Mouse (Mus musculus) activated CD4-positive, CD25-positive, alpha-beta regulatory T cell, adult 9 weeks (primary cell): ENCODE data around the gene Rhox2g. TPM values are rescaled to one million over a fixed set of nuclear protein-coding genes. Genes with fewer than 3 reads are reported as not detected.

Experiments
- polyA plus RNA-seq: library from polyadenylated mRNA; unstranded; fragments of 100-300 nt; shearing (Covaris generic); gene quantifications from one replicate; pipeline ENCODE4 v1.2.1, GENCODE M21; 2017

Rhox2g gene
- polyA plus RNA-seq = not detected

GRCm38 (mm10) chrX:37643370-37643769, at the start of gene Rhox2g:
Rhox2g (minus strand) TSS chrX:37643470.

GRCm38 (mm10) chrX:37673177-37673576, 29.9 kb upstream of the Rhox2g start, which contains the start of gene Rhox2h:
Rhox2h (minus strand) TSS chrX:37673277.

GRCm38 (mm10) chrX:37668664-37669063, 25.4 kb upstream of the Rhox2g start, which contains the start of gene Rhox3h:
Rhox3h (minus strand) TSS chrX:37668764.

DNA sequence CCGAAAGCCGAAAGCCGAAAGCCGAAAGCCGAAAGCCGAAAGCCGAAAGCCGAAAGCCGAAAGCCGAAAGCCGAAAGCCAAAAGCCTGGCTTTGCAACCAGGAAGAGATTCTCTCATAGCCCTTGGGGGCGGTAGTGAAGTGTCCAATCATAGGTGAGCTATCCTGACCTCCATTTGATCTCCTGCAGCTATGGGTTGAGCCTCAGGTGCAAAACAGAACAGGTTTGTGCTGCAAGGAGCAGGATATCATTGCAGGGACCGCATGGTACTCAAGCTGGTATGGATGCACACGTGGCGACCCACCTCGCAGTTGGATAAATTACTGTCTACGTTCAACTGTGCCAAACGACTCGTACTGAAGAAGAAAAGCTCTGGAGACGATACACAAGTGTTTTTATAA, 8.0 kb upstream of the Rhox2g start, which contains the start of gene Rhox4g:
Rhox4g (minus strand) TSS at position 101 of the 400 bp plus-strand sequence.

GRCm38 (mm10) chrX:37628512-37628911, 14.8 kb downstream of the Rhox2g start, which contains the start of gene Rhox3g:
Rhox3g (minus strand) TSS chrX:37628612.

DNA sequence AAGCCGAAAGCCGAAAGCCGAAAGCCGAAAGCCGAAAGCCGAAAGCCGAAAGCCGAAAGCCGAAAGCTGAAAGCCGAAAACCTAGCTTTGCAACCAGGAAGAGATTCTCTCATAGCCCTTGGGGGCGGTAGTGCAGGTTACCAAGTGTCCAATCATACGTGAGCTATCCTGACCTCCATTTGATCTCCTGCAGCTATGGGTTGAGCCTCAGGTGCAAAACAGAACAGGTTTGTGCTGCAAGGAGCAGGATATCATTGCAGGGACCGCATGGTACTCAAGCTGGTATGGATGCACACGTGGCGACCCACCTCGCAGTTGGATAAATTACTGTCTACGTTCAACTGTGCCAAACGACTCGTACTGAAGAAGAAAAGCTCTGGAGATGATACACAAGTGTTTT, 35.7 kb downstream of the Rhox2g start, which contains the start of gene Rhox4f:
Rhox4f (minus strand) TSS at position 101 of the 400 bp plus-strand sequence.

Other genes with a start within 250 kb of the Rhox2g start
- gene Rhox2b, start 231.4 kb downstream of the Rhox2g start, polyA plus RNA-seq = not detected
- gene Rhox4b, start 211.0 kb downstream of the Rhox2g start, polyA plus RNA-seq = not detected
- not detected for gene Rhox2c, start 189.8 kb downstream of the Rhox2g start, polyA plus RNA-seq
- not detected for gene Rhox3c, start 184.9 kb downstream of the Rhox2g start, polyA plus RNA-seq
- gene Rhox4c, start 163.1 kb downstream of the Rhox2g start, polyA plus RNA-seq = not detected
- not detected for gene Rhox2d, start 150.0 kb downstream of the Rhox2g start, polyA plus RNA-seq
- gene Rhox4d, start 129.1 kb downstream of the Rhox2g start, polyA plus RNA-seq = not detected
- gene Rhox2e, start 113.0 kb downstream of the Rhox2g start, polyA plus RNA-seq = not detected
- not detected for gene Rhox3e, start 101.5 kb downstream of the Rhox2g start, polyA plus RNA-seq
- not detected for gene Rhox4e, start 86.1 kb downstream of the Rhox2g start, polyA plus RNA-seq
- gene Rhox2f, start 72.1 kb downstream of the Rhox2g start, polyA plus RNA-seq = not detected
- gene Rhox3f, start 62.5 kb downstream of the Rhox2g start, polyA plus RNA-seq = not detected
- gene Rhox4f, start 35.8 kb downstream of the Rhox2g start, polyA plus RNA-seq = not detected
- gene Rhox3g, start 14.9 kb downstream of the Rhox2g start, polyA plus RNA-seq = not detected
- gene Rhox4g, start 7.9 kb upstream of the Rhox2g start, polyA plus RNA-seq = not detected
- gene Rhox3h, start 25.3 kb upstream of the Rhox2g start, polyA plus RNA-seq = not detected
- not detected for gene Rhox2h, start 29.8 kb upstream of the Rhox2g start, polyA plus RNA-seq
- gene Rhox5, start 161.4 kb upstream of the Rhox2g start, polyA plus RNA-seq = not detected
- not detected for gene Rhox6, start 183.4 kb upstream of the Rhox2g start, polyA plus RNA-seq
- not detected for gene Rhox7a, start 188.2 kb upstream of the Rhox2g start, polyA plus RNA-seq
- not detected for gene Rhox8, start 235.5 kb upstream of the Rhox2g start, polyA plus RNA-seq